Mouse (Mus musculus): ENCODE data around the gene Auts2. TPM values are rescaled to one million over a fixed set of nuclear protein-coding genes. Genes with fewer than 3 reads are reported as not detected.

Auts2 gene
- polyA plus RNA-seq, 2 experiments = 38.3 to 50.8 TPM

- WGBS = 80% methylated on average over 4 of the region's 4 CpGs
- H3K4me2 ChIP-seq (replicated peaks; ENCODE audit: low read depth, low read length, severe bottlenecking) = no peak overlapping the region
- ATAC-seq (ENCODE audit: low FRiP score, low read depth) = no peak
- H3K4me3 ChIP-seq (replicated peaks; ENCODE audit: low read length) = no peak overlapping the region
- DNase-seq (ENCODE audit: low spot score) = no peak
- H3K9me3 ChIP-seq (ENCODE audit: control insufficient read depth, low read length) = no peaks in the 10 kb centered on the region
- no peaks in the 10 kb centered on the region for H3K27me3 ChIP-seq (ENCODE audit: control insufficient read depth, insufficient read depth, low read length)
- H3K9ac ChIP-seq (ENCODE audit: low read depth, low read length, severe bottlenecking) = no peak overlapping the region
- no peak overlapping the region for H3K27ac ChIP-seq (replicated peaks; ENCODE audit: low read depth, low read length)
- peaks cover 17% of the 10 kb centered on the region for H3K4me1 ChIP-seq (ENCODE audit: control insufficient read depth, insufficient read depth, low read length)
- no peak for TF ChIP-seq POLR2A (IDR thresholded peaks at IDR 0.05; ENCODE audit: borderline replicate concordance, extremely low read depth, insufficient read depth, insufficient read length)
- no peaks in the 10 kb centered on the region for H3K36me3 ChIP-seq (ENCODE audit: control insufficient read depth, insufficient read depth, low read length)
These were observed 5.7 kb downstream of the Auts2 start for GRCm38 (mm10) chr5:132537475-132537874.

GRCm38 (mm10) chr5:132526395-132526794 lies 16.7 kb downstream of the Auts2 start:
- Histone ChIP-seq H3K27me3 (ENCODE audit: control insufficient read depth, insufficient read depth, low read length) (no peaks in the 10 kb centered on the region), H3K4me2 (replicated peaks; ENCODE audit: low read depth, low read length, severe bottlenecking) (no peak overlapping the region), H3K9ac (ENCODE audit: low read depth, low read length, severe bottlenecking) (no peak overlapping the region), H3K9me3 (ENCODE audit: control insufficient read depth, low read length) (no peaks in the 10 kb centered on the region), H3K4me3 (replicated peaks; ENCODE audit: low read length) (no peak overlapping the region), H3K4me1 (ENCODE audit: control insufficient read depth, insufficient read depth, low read length) (peaks cover 31% of the 10 kb centered on the region), H3K36me3 (ENCODE audit: control insufficient read depth, insufficient read depth, low read length) (no peaks in the 10 kb centered on the region), H3K27ac (replicated peaks; ENCODE audit: low read depth, low read length) (no peak overlapping the region)
- 61% methylated on average over 3 of the region's 3 CpGs for WGBS
- no peak for ATAC-seq (ENCODE audit: low FRiP score, low read depth)
- DNase-seq (ENCODE audit: low spot score) = no peak
- no peak for TF ChIP-seq POLR2A (IDR thresholded peaks at IDR 0.05; ENCODE audit: borderline replicate concordance, extremely low read depth, insufficient read depth, insufficient read length)

- no peak for ATAC-seq (ENCODE audit: low FRiP score, low read depth)
- DNase-seq (ENCODE audit: low spot score) = no peak
- 0 out of 2 replicates have a peak overlapping the region, but pooled peaks have one; percentile 7 for H3K4me2 ChIP-seq (replicated peaks; ENCODE audit: low read depth, low read length, severe bottlenecking)
- no peak overlapping the region for H3K4me3 ChIP-seq (replicated peaks; ENCODE audit: low read length)
- no peak for TF ChIP-seq POLR2A (IDR thresholded peaks at IDR 0.05; ENCODE audit: borderline replicate concordance, extremely low read depth, insufficient read depth, insufficient read length)
- WGBS = 39% methylated on average over 12 of the region's 12 CpGs
- H3K36me3 ChIP-seq (ENCODE audit: control insufficient read depth, insufficient read depth, low read length) = no peaks in the 10 kb centered on the region
- peak overlapping the region; percentile 34; the same call in 1 of the 2 replicates for H3K9ac ChIP-seq (ENCODE audit: low read depth, low read length, severe bottlenecking)
- H3K27me3 ChIP-seq (ENCODE audit: control insufficient read depth, insufficient read depth, low read length) = no peaks in the 10 kb centered on the region
- no peaks in the 10 kb centered on the region for H3K9me3 ChIP-seq (ENCODE audit: control insufficient read depth, low read length)
- no peak overlapping the region for H3K27ac ChIP-seq (replicated peaks; ENCODE audit: low read depth, low read length)
- peaks cover 43% of the 10 kb centered on the region for H3K4me1 ChIP-seq (ENCODE audit: control insufficient read depth, insufficient read depth, low read length)
These were observed 21.7 kb downstream of the Auts2 start for GRCm38 (mm10) chr5:132521358-132521873.

GRCm38 (mm10) chr5:132517879-132518278 lies 25.3 kb downstream of the Auts2 start:
- H3K27ac ChIP-seq (replicated peaks; ENCODE audit: low read depth, low read length) = no peak overlapping the region
- H3K4me3 ChIP-seq (replicated peaks; ENCODE audit: low read length) = no peak overlapping the region
- H3K27me3 ChIP-seq (ENCODE audit: control insufficient read depth, insufficient read depth, low read length) = no peaks in the 10 kb centered on the region
- no peak overlapping the region for H3K9ac ChIP-seq (ENCODE audit: low read depth, low read length, severe bottlenecking)
- H3K4me2 ChIP-seq (replicated peaks; ENCODE audit: low read depth, low read length, severe bottlenecking) = no peak overlapping the region
- H3K4me1 ChIP-seq (ENCODE audit: control insufficient read depth, insufficient read depth, low read length) = peaks cover 48% of the 10 kb centered on the region
- no peaks in the 10 kb centered on the region for H3K36me3 ChIP-seq (ENCODE audit: control insufficient read depth, insufficient read depth, low read length)
- WGBS = 46% methylated on average over 6 of the region's 6 CpGs
- ATAC-seq (ENCODE audit: low FRiP score, low read depth) (no peak), DNase-seq (ENCODE audit: low spot score) (no peak)
- TF ChIP-seq POLR2A (IDR thresholded peaks at IDR 0.05; ENCODE audit: borderline replicate concordance, extremely low read depth, insufficient read depth, insufficient read length) = no peak
- H3K9me3 ChIP-seq (ENCODE audit: control insufficient read depth, low read length) = no peaks in the 10 kb centered on the region

GRCm38 (mm10) chr5:132514521-132514920 lies 28.6 kb downstream of the Auts2 start:
- no peak overlapping the region for H3K4me3 ChIP-seq (replicated peaks; ENCODE audit: low read length)
- WGBS = 85% methylated on average over 6 of the region's 6 CpGs
- no peak for ATAC-seq (ENCODE audit: low FRiP score, low read depth)
- TF ChIP-seq POLR2A (IDR thresholded peaks at IDR 0.05; ENCODE audit: borderline replicate concordance, extremely low read depth, insufficient read depth, insufficient read length) = no peak
- H3K4me1 ChIP-seq (ENCODE audit: control insufficient read depth, insufficient read depth, low read length) = peaks cover 24% of the 10 kb centered on the region
- H3K9me3 ChIP-seq (ENCODE audit: control insufficient read depth, low read length) = no peaks in the 10 kb centered on the region
- no peaks in the 10 kb centered on the region for H3K36me3 ChIP-seq (ENCODE audit: control insufficient read depth, insufficient read depth, low read length)
- H3K27me3 ChIP-seq (ENCODE audit: control insufficient read depth, insufficient read depth, low read length) = no peaks in the 10 kb centered on the region
- H3K9ac ChIP-seq (ENCODE audit: low read depth, low read length, severe bottlenecking) = no peak overlapping the region
- H3K27ac ChIP-seq (replicated peaks; ENCODE audit: low read depth, low read length) = no peak overlapping the region
- DNase-seq (ENCODE audit: low spot score) = no peak
- no peak overlapping the region for H3K4me2 ChIP-seq (replicated peaks; ENCODE audit: low read depth, low read length, severe bottlenecking)

- no peak overlapping the region for H3K27ac ChIP-seq (replicated peaks; ENCODE audit: low read depth, low read length)
- no peak for TF ChIP-seq POLR2A (IDR thresholded peaks at IDR 0.05; ENCODE audit: borderline replicate concordance, extremely low read depth, insufficient read depth, insufficient read length)
- peaks cover 23% of the 10 kb centered on the region for H3K4me1 ChIP-seq (ENCODE audit: control insufficient read depth, insufficient read depth, low read length)
- no peak overlapping the region for H3K9ac ChIP-seq (ENCODE audit: low read depth, low read length, severe bottlenecking)
- H3K9me3 ChIP-seq (ENCODE audit: control insufficient read depth, low read length) = no peaks in the 10 kb centered on the region
- DNase-seq (ENCODE audit: low spot score) (no peak), ATAC-seq (ENCODE audit: low FRiP score, low read depth) (no peak)
- H3K4me3 ChIP-seq (replicated peaks; ENCODE audit: low read length) = no peak overlapping the region
- H3K36me3 ChIP-seq (ENCODE audit: control insufficient read depth, insufficient read depth, low read length) = no peaks in the 10 kb centered on the region
- WGBS = 34% methylated on average over 7 of the region's 7 CpGs
- H3K27me3 ChIP-seq (ENCODE audit: control insufficient read depth, insufficient read depth, low read length) = no peaks in the 10 kb centered on the region
- H3K4me2 ChIP-seq (replicated peaks; ENCODE audit: low read depth, low read length, severe bottlenecking) = no peak overlapping the region
These were observed 29.9 kb downstream of the Auts2 start for GRCm38 (mm10) chr5:132513206-132513605.

Data from limb, embryonic 14.5 days (tissue).